Mouse (Mus musculus) liver, embryonic 14.5 days (tissue): ENCODE results near the gene F830045P16Rik.

Experiments
- CTCF ChIP-seq: IDR thresholded peaks from 2 replicates; pipeline ENCODE4 v1.5.1; 2016; ENCODE audit warnings: antibody characterized with exemption, low read depth, control low read depth
- EP300 ChIP-seq: IDR thresholded peaks from 2 replicates; pipeline ENCODE4 v1.6.1; 2016; ENCODE audit warnings: antibody characterized with exemption, low read depth

- TF ChIP-seq CTCF: no peak
- no peak for TF ChIP-seq EP300
Measured at GRCm38 (mm10) chr2:129563944-129564709, 27.7 kb upstream of the F830045P16Rik start.
